9 mouse cellular contexts compared by ENCODE assay signal in genomic region chr1:172326684-172327083, GRCm38 (mm10). TPM values are rescaled to one million over a fixed set of nuclear protein-coding genes. Genes with fewer than 3 reads are reported as not detected.
A peak's percentile ranks its signal among the peaks of the same experiment; 100 is the strongest.
DNase-seq lines count a peak whose midpoint lies in the region; ATAC-seq and TF ChIP-seq lines count a peak whose summit lies in the region.
"Had no signal": no experiment of that assay in that cellular context is flagged by ENCODE, and none has a peak within 500 bp of the region (broad histone marks: within the 10 kb centered on the region; RNA-seq: fewer than 3 reads in every experiment).

No protein-coding gene starts in this region.

- peaks cover 38% of the 10 kb centered on the region for H3K4me1 ChIP-seq in cerebellum, adult 2 months (ENCODE audit: control insufficient read depth, insufficient read depth, low read length)
- H3K4me1 ChIP-seq in limb, embryonic 14.5 days (ENCODE audit: control insufficient read depth, insufficient read depth, low read length) = peaks cover 3% of the 10 kb centered on the region; the same call in 1 of the 2 replicates

- no peak for TF ChIP-seq POLR2A in cerebellum, adult 2 months (IDR thresholded peaks at IDR 0.05; ENCODE audit: borderline replicate concordance, insufficient read depth, low read length)
- no peak for TF ChIP-seq POLR2A in limb, embryonic 14.5 days (IDR thresholded peaks at IDR 0.05; ENCODE audit: borderline replicate concordance, extremely low read depth, insufficient read depth, insufficient read length)

- H3K4me3 ChIP-seq in cerebellum, adult 2 months (replicated peaks; ENCODE audit: insufficient read depth, low read depth, low read length) = peak overlapping the region; percentile 31
- H3K4me3 ChIP-seq in limb, embryonic 14.5 days (replicated peaks; ENCODE audit: low read length) = peak overlapping the region; percentile 43

- ATAC-seq in limb, embryonic 14.5 days (ENCODE audit: low FRiP score, low read depth) = no peak

- H3K36me3 ChIP-seq in limb, embryonic 14.5 days (ENCODE audit: control insufficient read depth, insufficient read depth, low read length) = no peaks in the 10 kb centered on the region

- H3K9ac ChIP-seq in limb, embryonic 14.5 days (ENCODE audit: low read depth, low read length, severe bottlenecking) = no peak overlapping the region

- TF ChIP-seq CTCF in cerebellum, adult 2 months (IDR thresholded peaks at IDR 0.05; ENCODE audit: borderline replicate concordance, insufficient read depth, low read depth, low read length) = peak; percentile 37

- peak overlapping the region; percentile 79 for H3K4me2 ChIP-seq in limb, embryonic 14.5 days (replicated peaks; ENCODE audit: low read depth, low read length, severe bottlenecking)

- H3K9me3 ChIP-seq in limb, embryonic 14.5 days (ENCODE audit: control insufficient read depth, low read length) = 0 out of 2 replicates have a peak, but pooled peaks cover 3% of the 10 kb centered on the region

- H3K27ac ChIP-seq in cerebellum, adult 2 months (ENCODE audit: insufficient read depth, low read length) = peak overlapping the region; percentile 32; the same call in 1 of the 2 replicates
- no peak overlapping the region for H3K27ac ChIP-seq in limb, embryonic 14.5 days (replicated peaks; ENCODE audit: low read depth, low read length)

- WGBS in cerebellum, adult 2 months = 58% methylated on average over 11 of the region's 11 CpGs
- WGBS in limb, embryonic 14.5 days = 62% methylated on average over 11 of the region's 11 CpGs

- DNase-seq in cerebellum, adult 2 months = peak in 1 of 2 experiments; percentile 29
- DNase-seq in cerebellum, adult 11-12 months = no peak
- peak; percentile 9 for DNase-seq in right cerebral cortex, postnatal 14 days
- DNase-seq in right cerebral cortex, adult 2 months (ENCODE audit: low spot score in 2 of 2) = no peak
- DNase-seq in limb, embryonic 14.5 days (ENCODE audit: low spot score) = no peak
- DNase-seq in adrenal gland, postnatal 10 days = no peak
- DNase-seq in adrenal gland, postnatal 14 days = no peak
- DNase-seq in MN1 (ENCODE audit: low spot score) = no peak

- no peaks in the 10 kb centered on the region for H3K27me3 ChIP-seq in cerebellum, adult 2 months (ENCODE audit: control insufficient read depth, insufficient read depth, low read length)
- H3K27me3 ChIP-seq in limb, embryonic 14.5 days (ENCODE audit: control insufficient read depth, insufficient read depth, low read length) = peaks cover 39% of the 10 kb centered on the region

RNA-seq across cellular contexts. Expression of gene Kcnj9, which starts 2.4 kb away (rescaled TPM):
- 116 and 130 TPM in 2 replicates for polyA plus RNA-seq in cerebellum, adult 2 months (2012; rRNA removed)
- polyA plus RNA-seq in limb, embryonic 14.5 days (2012; rRNA removed) = 0.01 and 0.08 TPM in 2 replicates
- polyA plus RNA-seq in limb, embryonic 14.5 days (2014; fragmentation: Nextera tagmentation; extraction: Ambion mirVana) = not detected in 2 replicates
- total RNA-seq in adrenal gland, postnatal 10 days (2021) = under 1 TPM in 1 of 2 experiments, not detected in 1; 0.12 TPM
- 0.07 and 0.30 TPM in 2 replicates for total RNA-seq in adrenal gland, postnatal 14 days (2021)
- total RNA-seq: heart, postnatal 4 days had no signal

RNA-seq across cellular contexts. Expression of gene Kcnj10, which starts 14.3 kb away (rescaled TPM):
- 141 and 174 TPM in 2 replicates for polyA plus RNA-seq in cerebellum, adult 2 months (2012; rRNA removed)
- polyA plus RNA-seq in limb, embryonic 14.5 days (2012; rRNA removed) = 0.14 and 0.18 TPM in 2 replicates
- 0.03 and 0.12 TPM in 2 replicates for polyA plus RNA-seq in limb, embryonic 14.5 days (2014; fragmentation: Nextera tagmentation; extraction: Ambion mirVana)
- 1 to 10 TPM in 1 of 2 experiments, under 1 TPM in 1; 0.90 to 1.3 TPM for total RNA-seq in adrenal gland, postnatal 10 days (2021)
- total RNA-seq in adrenal gland, postnatal 14 days (2021) = 0.70 and 0.79 TPM in 2 replicates

RNA-seq across cellular contexts. Expression of gene Atp1a2, which starts 28.8 kb away (rescaled TPM):
- polyA plus RNA-seq in cerebellum, adult 2 months (2012; rRNA removed) = 535 and 584 TPM in 2 replicates
- 11.3 and 13.5 TPM in 2 replicates for polyA plus RNA-seq in limb, embryonic 14.5 days (2012; rRNA removed)
- polyA plus RNA-seq in limb, embryonic 14.5 days (2014; fragmentation: Nextera tagmentation; extraction: Ambion mirVana) = 1.7 and 1.8 TPM in 2 replicates
- total RNA-seq in adrenal gland, postnatal 10 days (2021) = 100 to 1,000 TPM; 303 to 400 TPM
- 315 and 342 TPM in 2 replicates for total RNA-seq in adrenal gland, postnatal 14 days (2021)

RNA-seq across cellular contexts. Expression of gene Pigm, which starts 49.7 kb away (rescaled TPM):
- 7.5 and 7.9 TPM in 2 replicates for polyA plus RNA-seq in cerebellum, adult 2 months (2012; rRNA removed)
- 9.6 and 11.8 TPM in 2 replicates for polyA plus RNA-seq in limb, embryonic 14.5 days (2012; rRNA removed)
- polyA plus RNA-seq in limb, embryonic 14.5 days (2014; fragmentation: Nextera tagmentation; extraction: Ambion mirVana) = 6.7 and 7.6 TPM in 2 replicates
- 10 to 100 TPM; 13.6 to 13.8 TPM for total RNA-seq in adrenal gland, postnatal 10 days (2021)
- 12.3 and 14.5 TPM in 2 replicates for total RNA-seq in adrenal gland, postnatal 14 days (2021)
